Mouse (Mus musculus): ENCODE results near the gene Zfp346.

DNA sequence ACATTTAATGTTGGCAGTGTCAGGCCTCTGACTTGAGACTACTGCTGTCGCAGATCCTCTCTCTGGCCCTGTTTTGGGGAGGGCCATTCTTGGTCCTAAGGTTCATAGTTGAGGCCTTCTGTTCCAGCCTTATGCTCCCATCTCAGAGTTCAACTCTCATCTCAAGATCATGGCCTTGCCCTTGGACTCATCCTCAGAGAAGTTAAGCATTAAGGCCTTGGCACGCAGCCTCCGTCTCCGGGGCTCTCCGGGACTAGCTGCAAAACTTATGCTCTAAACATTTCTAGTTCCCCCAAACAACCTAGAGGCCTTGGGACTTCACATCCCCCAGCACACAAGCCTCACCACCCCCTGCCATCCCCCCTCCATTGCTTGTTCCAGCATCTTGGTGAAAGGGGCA lies 63.1 kb downstream of the Zfp346 start:
- TF ChIP-seq MAFK (IDR thresholded peaks at IDR 0.05; ENCODE audit: insufficient read depth, low read depth, low read length) (no peak), CHD2 (IDR thresholded peaks at IDR 0.05; ENCODE audit: low read depth, low read length) (no peak)
